Mouse (Mus musculus) c-Kit-positive CD71-positive TER-119-negative erythroid progenitor cells, embryonic 14.5 days (primary cell): ENCODE measurements at regions not wholly inside any gene's neighbourhood (a gene's known extent, or its start where the extent isn't known, plus 50 kb on each side); places are given as distances from the start of the nearest gene placed in this dataset.

Source experiments
- DNase-seq: peaks from one replicate; pipeline ENCODE4 v3.0.0-alpha.2; 2013; ENCODE audit warnings: low read depth

DNA sequence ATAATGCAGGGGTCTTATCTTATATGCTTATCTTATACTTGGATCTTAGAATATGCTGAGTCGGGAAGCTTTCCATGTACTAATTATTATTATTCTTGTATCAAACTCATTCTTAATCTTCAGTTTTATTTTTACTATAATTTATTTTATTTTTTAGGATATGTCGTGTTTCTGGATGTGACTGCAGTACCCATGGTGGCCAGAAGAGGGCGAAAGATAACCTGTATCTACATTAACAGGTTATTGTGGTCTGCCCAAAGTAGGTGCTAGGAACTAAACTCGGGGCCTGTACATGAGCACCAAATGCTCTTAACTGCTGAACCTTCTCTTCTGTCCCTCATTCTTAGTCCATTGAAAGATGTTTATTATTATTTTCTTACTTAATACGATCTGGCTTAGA, 72.0 kb upstream of the Samt3 start:
- peak; percentile 0 for DNase-seq

DNA sequence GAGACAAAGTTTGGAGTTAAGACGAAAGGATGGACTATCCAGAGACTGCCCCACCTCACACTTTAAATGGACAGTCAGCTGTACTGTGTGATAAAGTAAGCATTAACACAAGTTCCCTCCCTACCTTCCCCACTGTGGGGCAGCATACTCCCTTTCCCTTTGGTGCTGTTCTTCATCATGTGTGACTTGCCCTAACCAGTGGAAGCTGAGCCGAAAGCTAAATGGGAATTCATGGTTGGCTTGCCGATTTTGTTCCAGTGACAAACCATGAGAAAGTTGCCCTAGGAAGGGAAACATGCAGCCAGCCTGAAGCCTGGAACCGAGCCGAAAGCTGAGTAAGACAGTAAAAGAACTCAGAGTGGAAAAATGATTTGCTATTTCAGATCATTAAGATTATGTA, 62.9 kb upstream of the Samt3 start:
- DNase-seq = no peak
